Mouse (Mus musculus) CD4-positive, CD25-positive, alpha-beta regulatory T cell, adult 9 weeks (primary cell): ENCODE data around the gene Gpr160. TPM values are rescaled to one million over a fixed set of nuclear protein-coding genes. Genes with fewer than 3 reads are reported as not detected.

Experiments used
- polyA plus RNA-seq: library from polyadenylated mRNA; unstranded; fragments of 100-300 nt; shearing (Covaris generic); gene quantifications from one replicate; pipeline ENCODE4 v1.2.1, GENCODE M21; 2017

The Gpr160 gene
- polyA plus RNA-seq, result 3.7 TPM

DNA sequence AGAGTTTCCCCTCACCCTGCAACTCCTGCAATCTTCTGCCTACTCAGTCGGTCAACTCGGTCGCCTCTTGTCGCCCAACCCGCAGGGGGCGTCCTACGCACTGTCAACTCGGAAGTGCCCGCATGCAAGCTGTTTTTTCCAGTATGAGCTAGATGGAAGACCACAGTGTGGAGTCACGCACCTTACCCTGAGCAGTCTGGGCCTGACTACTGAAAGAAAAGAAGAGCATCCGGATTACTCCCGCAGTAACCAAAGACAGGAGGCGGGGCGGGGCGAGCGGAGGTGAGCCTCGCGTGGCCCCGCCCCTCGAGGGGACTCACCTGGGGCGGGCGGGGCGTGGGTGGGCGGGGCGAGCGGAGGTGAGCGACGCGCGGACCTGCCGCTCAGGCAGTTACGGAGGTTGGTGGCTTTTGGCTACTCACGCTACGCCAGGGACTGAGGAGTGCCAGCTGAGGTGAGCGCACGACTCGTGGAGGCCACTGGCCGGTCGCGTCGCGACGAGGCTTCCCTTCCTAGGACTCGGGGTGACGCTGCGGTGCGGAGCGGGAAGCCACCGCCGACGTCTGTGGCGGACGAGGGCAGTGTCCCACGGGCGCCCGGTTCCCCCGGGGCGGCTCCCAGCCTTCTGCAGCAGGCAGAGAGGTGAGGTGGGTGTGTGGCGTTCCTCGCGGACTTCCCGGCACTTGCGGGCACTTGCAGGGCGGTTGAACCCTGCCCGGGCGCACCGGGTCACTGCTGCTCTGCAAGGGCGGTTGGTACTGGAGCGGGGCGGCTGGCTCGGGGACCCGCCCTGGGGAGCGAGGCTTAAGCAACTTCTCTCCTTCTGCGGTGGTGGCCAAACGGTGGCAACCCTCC, at the start of gene Gpr160:
Gene Gpr160 (plus strand): TSS at position 347 of the 855 bp plus-strand sequence.

Other genes with a start within 250 kb of the Gpr160 start
- gene Lrriq4, start 211.4 kb upstream of the Gpr160 start, polyA plus RNA-seq, result not detected
- gene Lrrc34, start 208.1 kb upstream of the Gpr160 start, polyA plus RNA-seq, result not detected
- not detected for gene Lrrc31, start 156.1 kb upstream of the Gpr160 start, polyA plus RNA-seq
- not detected for gene Samd7, start 109.7 kb upstream of the Gpr160 start, polyA plus RNA-seq
- 88.5 TPM for gene Sec62, start 63.1 kb upstream of the Gpr160 start, polyA plus RNA-seq
- 43.3 TPM for gene Phc3, start 113.5 kb downstream of the Gpr160 start, polyA plus RNA-seq
- 1.5 TPM for gene Prkci, start 139.8 kb downstream of the Gpr160 start, polyA plus RNA-seq
- gene Skil, start 239.1 kb downstream of the Gpr160 start, polyA plus RNA-seq, result 52.1 TPM